Comparison of ENCODE assay signal across 23 mouse cellular contexts in the genomic region with DNA sequence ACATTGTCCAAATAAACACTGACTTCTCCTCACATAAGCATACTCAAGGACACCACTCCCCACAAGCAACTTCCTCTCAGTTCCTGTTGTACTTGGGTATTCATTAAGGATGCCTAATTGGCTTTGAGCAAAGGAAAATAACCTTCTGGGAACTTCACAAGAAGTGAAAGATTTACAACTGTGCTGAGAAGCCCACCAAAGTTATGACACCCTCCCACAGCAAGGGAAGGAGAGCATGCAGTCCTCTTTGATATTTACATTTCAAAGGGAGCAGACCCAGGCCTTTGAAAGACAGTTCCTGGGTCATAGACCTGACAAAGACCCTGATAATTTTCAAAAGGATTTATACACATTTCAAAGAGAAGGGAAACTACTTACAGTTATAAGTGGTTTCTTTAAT.
DNase-seq lines count a peak whose midpoint lies in the region; ATAC-seq lines count a peak whose summit lies in the region.
"Had no signal": no experiment of that assay in that cellular context is flagged by ENCODE, and none has a peak within 500 bp of the region (broad histone marks: within the 10 kb centered on the region; RNA-seq: fewer than 3 reads in every experiment).

No protein-coding gene starts in this region.

- peak; percentile 88 for ATAC-seq in kidney, embryonic 16.5 days (ENCODE audit: low FRiP score, low TSS enrichment)
- peak; percentile 28; the same call in 1 of the 2 replicates for ATAC-seq in neural tube, embryonic 11.5 days (ENCODE audit: insufficient read depth, low FRiP score, low TSS enrichment)
- ATAC-seq: forebrain, embryonic 15.5 days; hindbrain, postnatal 0 days; Patski had no signal

- H3K27ac ChIP-seq in kidney, embryonic 16.5 days (ENCODE audit: low read length), result 0 out of 2 replicates have a peak overlapping the region, but pooled peaks have one; percentile 29
- H3K27ac ChIP-seq in neural tube, embryonic 11.5 days (ENCODE audit: low read depth, low read length), result no peak overlapping the region
- H3K27ac ChIP-seq: embryonic facial prominence, embryonic 15.5 days; forebrain, embryonic 10.5 days; forebrain, embryonic 15.5 days; heart, embryonic 10.5 days; hindbrain, embryonic 12.5 days; hindbrain, postnatal 0 days had no signal

- H3K4me2 ChIP-seq in kidney, embryonic 16.5 days (replicated peaks; ENCODE audit: low read depth, low read length), result no peak overlapping the region
- no peak overlapping the region for H3K4me2 ChIP-seq in neural tube, embryonic 11.5 days (ENCODE audit: low read depth)
- H3K4me2 ChIP-seq: embryonic facial prominence, embryonic 15.5 days; forebrain, embryonic 15.5 days; hindbrain, embryonic 12.5 days had no signal

- no peaks in the 10 kb centered on the region for H3K27me3 ChIP-seq in kidney, embryonic 16.5 days (ENCODE audit: insufficient read depth, low read length)
- H3K27me3 ChIP-seq in neural tube, embryonic 11.5 days (ENCODE audit: control insufficient read depth, insufficient read depth, low read length), result no peaks in the 10 kb centered on the region
- H3K27me3 ChIP-seq: embryonic facial prominence, embryonic 15.5 days; forebrain, embryonic 15.5 days; hindbrain, embryonic 12.5 days; Patski had no signal

- no peak overlapping the region for H3K4me3 ChIP-seq in kidney, embryonic 16.5 days (ENCODE audit: low read length)
- H3K4me3 ChIP-seq in neural tube, embryonic 11.5 days (ENCODE audit: low read depth, low read length), result no peak overlapping the region
- H3K4me3 ChIP-seq: embryonic facial prominence, embryonic 15.5 days; erythroblast, embryonic 14.5 days; forebrain, embryonic 10.5 days; forebrain, embryonic 15.5 days; heart, embryonic 10.5 days; hindbrain, embryonic 12.5 days had no signal

- peak; percentile 31 for DNase-seq in embryo, embryonic 11 days
- DNase-seq in embryo, embryonic 9.5 days (ENCODE audit: extremely low spot score), result no peak
- DNase-seq in kidney, postnatal 36 days, result no peak
- DNase-seq in neural tube, embryonic 11.5 days (ENCODE audit: low spot score), result no peak
- DNase-seq in neural tube, embryonic 10.5 days (ENCODE audit: extremely low spot score, low spot score), result no peak
- no peak for DNase-seq in layer of hippocampus, adult 18-20 months (ENCODE audit: low spot score in 2 of 2)
- DNase-seq: adrenal gland, adult 2 months; adrenal gland, postnatal 25 days; cerebellum, adult 2 months; cerebellum, postnatal 10 days; gastrocnemius, postnatal 10 days; heart, adult 18-20 months; heart, postnatal 10 days; heart, postnatal 4 days had no signal

- H3K9me3 ChIP-seq in kidney, embryonic 16.5 days (ENCODE audit: low read length), result no peaks in the 10 kb centered on the region
- no peaks in the 10 kb centered on the region for H3K9me3 ChIP-seq in neural tube, embryonic 11.5 days (ENCODE audit: control insufficient read depth, low read length)
- H3K9me3 ChIP-seq: embryonic facial prominence, embryonic 15.5 days; forebrain, embryonic 10.5 days; forebrain, embryonic 15.5 days; heart, embryonic 10.5 days; hindbrain, embryonic 12.5 days had no signal

- no peaks in the 10 kb centered on the region for H3K36me3 ChIP-seq in kidney, embryonic 16.5 days (ENCODE audit: insufficient read depth, low read length)
- no peaks in the 10 kb centered on the region for H3K36me3 ChIP-seq in neural tube, embryonic 11.5 days (ENCODE audit: control insufficient read depth, insufficient read depth, low read length)
- H3K36me3 ChIP-seq: embryonic facial prominence, embryonic 15.5 days; forebrain, embryonic 10.5 days; forebrain, embryonic 15.5 days; heart, embryonic 10.5 days; hindbrain, embryonic 12.5 days had no signal

- peaks cover 5% of the 10 kb centered on the region; the same call in 1 of the 2 replicates for H3K4me1 ChIP-seq in kidney, embryonic 16.5 days (ENCODE audit: insufficient read depth, low read length)
- no peaks in the 10 kb centered on the region for H3K4me1 ChIP-seq in neural tube, embryonic 11.5 days (ENCODE audit: control insufficient read depth, insufficient read depth, low read length)
- H3K4me1 ChIP-seq: embryonic facial prominence, embryonic 15.5 days; forebrain, embryonic 15.5 days; heart, embryonic 10.5 days; hindbrain, embryonic 12.5 days had no signal

- no peak overlapping the region for H3K9ac ChIP-seq in kidney, embryonic 16.5 days (replicated peaks; ENCODE audit: low read length)
- H3K9ac ChIP-seq in neural tube, embryonic 11.5 days (ENCODE audit: low read length), result no peak overlapping the region
- H3K9ac ChIP-seq: embryonic facial prominence, embryonic 15.5 days; forebrain, embryonic 15.5 days; hindbrain, embryonic 12.5 days had no signal
